Mouse (Mus musculus): ENCODE results near the gene Tent5b. TPM values are rescaled to one million over a fixed set of nuclear protein-coding genes. Genes with fewer than 3 reads are reported as not detected.
"Not testable (repeated sequence)": the region's sequence is repeated elsewhere in the genome, so short reads cannot be mapped to it uniquely, and the experiment has no call there.

Tent5b gene
- polyA plus RNA-seq, 1 experiment from 2014 or later: not detected

DNA sequence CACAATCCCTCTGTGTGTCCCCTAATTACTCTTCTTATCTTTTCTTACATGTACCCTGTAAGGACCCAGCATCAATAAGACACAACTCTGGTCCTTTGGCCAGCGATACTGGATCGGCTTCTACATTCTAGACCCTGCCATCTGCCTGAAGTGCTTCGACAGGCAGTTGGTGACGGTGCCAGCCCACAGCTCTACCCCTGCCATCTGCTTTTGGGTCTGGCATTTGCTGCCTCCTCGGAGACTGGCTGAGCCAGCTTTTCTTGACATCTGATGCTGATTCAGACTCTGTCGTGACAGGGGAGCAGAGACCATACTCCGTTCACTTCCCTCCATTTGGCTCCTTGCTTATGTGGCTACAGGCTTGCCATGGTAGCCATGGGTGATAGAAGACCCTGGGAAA, 29.1 kb downstream of the Tent5b start:
- Histone ChIP-seq H3K36me3 (no peaks in the 10 kb centered on the region), H3K4me2 (no peak overlapping the region), H3K4me1 (0 out of 2 replicates have a peak, but pooled peaks cover 2% of the 10 kb centered on the region), H3K27ac (no peak overlapping the region), H3K9me3 (replicated peaks) (no peaks in the 10 kb centered on the region), H3K27me3 (replicated peaks) (peaks cover 76% of the 10 kb centered on the region), H3K4me3 (no peak overlapping the region), H3K9ac (no peak overlapping the region)
- ATAC-seq: no peak
- WGBS (ENCODE audit: insufficient replicate concordance): 77% methylated on average over 7 of the region's 7 CpGs

DNA sequence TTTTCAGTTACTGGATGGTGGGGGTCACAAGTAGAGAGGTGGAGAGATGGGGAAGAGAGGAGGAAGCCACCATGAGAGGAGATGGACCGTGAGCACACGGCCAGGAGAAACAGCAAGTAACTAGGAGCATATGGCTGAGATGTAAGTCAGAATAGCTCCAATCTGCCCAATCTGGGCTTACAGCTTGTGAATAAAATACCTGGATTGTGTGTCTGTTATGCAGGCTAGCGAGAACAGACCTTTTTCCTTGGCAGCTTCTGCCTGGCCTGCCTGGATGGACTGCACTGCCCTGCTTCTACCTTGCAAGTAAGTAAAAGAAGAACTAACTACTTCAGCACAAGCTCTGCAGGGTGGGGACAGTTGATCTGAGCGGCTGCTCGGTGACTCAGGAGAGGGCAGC, 31.1 kb downstream of the Tent5b start:
- Histone ChIP-seq H3K27me3 (replicated peaks) (peaks cover 63% of the 10 kb centered on the region), H3K27ac (no peak overlapping the region), H3K4me3 (no peak overlapping the region), H3K36me3 (no peaks in the 10 kb centered on the region), H3K4me1 (0 out of 2 replicates have a peak, but pooled peaks cover 2% of the 10 kb centered on the region), H3K4me2 (no peak overlapping the region), H3K9me3 (replicated peaks) (no peaks in the 10 kb centered on the region), H3K9ac (no peak overlapping the region)
- ATAC-seq: no peak
- 53% methylated on average over 5 of the region's 5 CpGs for WGBS (ENCODE audit: insufficient replicate concordance)

DNA sequence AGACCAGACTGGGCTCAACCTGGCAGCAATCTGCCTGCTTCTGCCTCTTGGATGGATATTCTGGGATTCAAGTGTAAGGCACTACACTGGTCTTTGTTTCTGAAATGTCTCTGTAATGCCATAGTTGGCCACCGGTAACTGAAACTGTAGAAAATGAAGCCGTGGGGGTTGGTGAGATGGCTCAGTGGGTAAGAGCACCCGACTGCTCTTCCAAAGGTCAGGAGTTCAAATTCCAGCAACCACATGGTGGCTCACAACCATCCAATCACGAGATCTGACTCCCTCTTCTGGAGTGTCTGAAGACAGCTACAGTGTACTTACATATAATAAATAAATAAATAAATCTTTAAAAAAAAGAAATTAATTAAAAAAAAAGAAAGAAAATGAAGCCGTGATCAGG, 32.6 kb downstream of the Tent5b start:
- 55% methylated on average over 5 of the region's 5 CpGs for WGBS (ENCODE audit: insufficient replicate concordance)
- not testable (repeated sequence) for ATAC-seq

DNA sequence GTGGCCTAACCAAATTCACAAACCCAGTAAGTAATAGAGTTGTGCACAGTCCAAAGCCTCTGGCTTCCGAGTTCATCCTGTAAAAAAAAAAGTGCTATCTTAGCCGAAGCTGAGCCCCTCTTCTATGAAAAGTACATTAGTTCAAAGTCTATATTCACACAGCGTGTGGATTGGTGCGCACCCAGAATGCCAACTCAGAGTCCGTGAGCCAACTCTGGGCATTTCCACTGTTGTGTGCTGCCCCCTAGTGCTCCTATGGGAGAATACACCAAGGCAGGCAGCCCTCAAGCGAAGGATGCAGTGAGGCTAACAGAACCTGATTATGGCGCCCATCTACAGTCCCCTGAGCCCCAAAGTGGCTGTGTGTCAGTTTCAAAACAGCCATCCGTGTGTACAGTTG, 33.0 kb downstream of the Tent5b start:
- 7% methylated on average over 8 of the region's 8 CpGs for WGBS (ENCODE audit: insufficient replicate concordance)
- H3K27ac ChIP-seq: no peak overlapping the region

More for the DNA sequence above, 32.6 kb downstream of the Tent5b start:
- not testable (repeated sequence) for H3K9me3 ChIP-seq (replicated peaks); H3K4me2 ChIP-seq; H3K4me1 ChIP-seq; H3K9ac ChIP-seq; H3K36me3 ChIP-seq; H3K27ac ChIP-seq; H3K4me3 ChIP-seq
- H3K27me3 ChIP-seq (replicated peaks): peaks cover 62% of the 10 kb centered on the region

DNA sequence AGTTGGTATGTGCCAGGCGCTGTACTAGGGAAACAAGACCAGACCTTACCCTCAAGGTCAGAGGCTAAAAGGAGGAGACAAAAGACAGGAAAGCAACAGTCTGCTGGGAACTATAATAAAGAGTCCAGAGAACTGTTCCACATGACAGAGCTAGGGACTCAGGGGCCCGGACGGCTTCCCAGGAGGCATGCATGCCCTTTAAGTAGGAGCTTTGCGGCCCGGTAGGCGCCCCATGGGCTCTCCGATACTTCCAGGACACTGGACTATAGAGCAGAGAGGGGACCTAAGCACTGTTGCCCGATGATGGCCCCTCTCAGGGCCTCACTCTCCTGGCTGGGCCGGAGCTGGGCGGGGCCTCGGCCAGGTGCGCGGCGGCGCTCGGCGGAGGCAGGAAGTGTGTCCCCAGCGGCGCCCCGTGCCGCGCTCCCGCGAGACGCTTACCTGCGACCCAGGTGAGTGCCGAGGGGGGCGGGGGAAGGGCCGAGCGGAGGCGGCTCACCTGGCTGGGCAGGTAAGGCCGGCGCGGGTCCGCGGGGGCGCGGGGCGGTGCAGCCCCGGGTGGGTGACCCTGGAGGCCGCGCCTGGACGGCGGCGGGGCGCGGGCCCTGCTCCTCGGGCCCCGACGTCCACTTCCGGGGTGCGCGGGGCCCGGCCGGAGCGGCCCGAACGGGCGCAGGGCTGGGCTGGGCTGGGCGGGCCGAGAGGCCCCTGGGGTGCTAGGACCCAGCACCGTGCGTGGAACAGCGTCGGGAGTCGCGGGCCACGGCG, 38.9 kb downstream of the Tent5b start, which contains the start of gene Kdf1:
Gene Kdf1 (plus strand): TSS at position 363 of the 768 bp plus-strand sequence.
- Histone ChIP-seq H3K4me1 (peaks cover 9% of the 10 kb centered on the region; the same call in 1 of the 2 replicates), H3K9me3 (replicated peaks) (no peaks in the 10 kb centered on the region), H3K36me3 (no peaks in the 10 kb centered on the region), H3K27me3 (replicated peaks) (peaks cover 73% of the 10 kb centered on the region), H3K4me2 (peak within 1 kb of the TSS; percentile 63), H3K9ac (no peak within 1 kb of the TSS), H3K4me3 (peak within 1 kb of the TSS; percentile 49), H3K27ac (no peak within 1 kb of the TSS)
- no peak for ATAC-seq
- 6% methylated on average over 54 of the region's 69 CpGs for WGBS (ENCODE audit: insufficient replicate concordance)

More for the DNA sequence above, 33.0 kb downstream of the Tent5b start:
- H3K4me2 ChIP-seq: no peak overlapping the region
- H3K4me1 ChIP-seq: no peaks in the 10 kb centered on the region
- peaks cover 62% of the 10 kb centered on the region for H3K27me3 ChIP-seq (replicated peaks)
- no peaks in the 10 kb centered on the region for H3K9me3 ChIP-seq (replicated peaks)
- H3K9ac ChIP-seq: no peak overlapping the region
- H3K36me3 ChIP-seq: no peaks in the 10 kb centered on the region
- no peak overlapping the region for H3K4me3 ChIP-seq
- ATAC-seq: peak; percentile 49; the same call in 1 of the 2 replicates

DNA sequence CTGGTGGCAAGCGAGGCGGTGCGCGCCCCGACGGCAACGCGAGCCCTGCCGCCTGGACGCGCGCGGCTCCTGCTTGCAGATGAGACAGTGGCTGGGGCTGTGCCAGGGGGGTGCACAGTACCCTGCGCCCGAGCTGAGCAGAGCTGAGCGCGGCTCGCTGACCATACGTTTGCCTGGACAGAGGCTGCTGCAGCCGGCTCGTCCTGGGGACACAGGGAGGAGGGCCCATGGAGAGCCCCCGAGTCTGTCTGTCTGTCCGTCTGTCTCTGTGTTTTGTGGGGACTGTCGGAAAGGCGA, 39.4 kb downstream of the Tent5b start:
- Histone ChIP-seq H3K4me2 (peak overlapping the region; percentile 63), H3K9ac (no peak overlapping the region), H3K4me3 (peak overlapping the region; percentile 49), H3K36me3 (no peaks in the 10 kb centered on the region), H3K9me3 (replicated peaks) (no peaks in the 10 kb centered on the region), H3K4me1 (peaks cover 9% of the 10 kb centered on the region; the same call in 1 of the 2 replicates), H3K27ac (no peak overlapping the region), H3K27me3 (replicated peaks) (peaks cover 73% of the 10 kb centered on the region)
- 13% methylated on average over 24 of the region's 25 CpGs for WGBS (ENCODE audit: insufficient replicate concordance)
- ATAC-seq: no peak

DNA sequence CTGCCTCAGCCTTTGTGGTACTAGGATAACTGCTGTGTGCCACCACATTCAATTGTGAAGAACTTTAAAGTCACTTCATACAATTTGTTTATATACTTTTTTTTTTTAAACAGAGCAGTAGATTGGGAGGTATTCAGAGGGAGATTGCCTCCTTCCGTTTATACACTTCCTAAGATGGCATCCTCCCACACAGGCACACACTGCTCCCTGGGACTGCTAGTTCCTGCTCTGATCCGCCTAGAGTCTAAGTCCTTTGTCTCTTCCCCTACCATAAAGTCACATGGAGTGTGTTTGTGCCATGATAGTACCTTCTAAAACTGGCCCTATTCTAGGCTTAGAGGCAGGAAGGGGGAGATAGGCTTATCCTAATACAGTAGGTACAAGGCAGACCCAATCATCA, 41.6 kb downstream of the Tent5b start:
- WGBS (ENCODE audit: insufficient replicate concordance): 40% methylated on average over 2 of the region's 2 CpGs

DNA sequence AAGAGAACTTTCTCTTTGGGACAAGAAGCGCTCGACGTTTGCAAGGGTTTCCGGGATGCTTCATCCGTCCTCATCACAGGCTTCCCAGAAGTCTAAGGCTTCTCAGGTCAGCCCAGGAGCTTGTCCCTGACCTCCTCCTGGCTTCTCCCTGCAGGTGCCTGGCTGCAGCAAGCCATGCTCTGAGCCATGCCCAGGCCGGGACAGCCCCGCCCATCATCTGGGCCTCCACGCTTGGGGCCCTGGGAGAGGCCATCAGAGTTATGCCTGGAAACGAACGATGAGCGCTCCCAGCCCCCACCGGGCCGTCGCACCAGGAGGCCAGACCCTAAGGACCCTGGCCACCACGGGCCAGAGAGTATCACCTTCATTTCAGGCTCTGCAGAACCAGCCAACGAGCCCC, 47.9 kb downstream of the Tent5b start:
- 66% methylated on average over 16 of the region's 16 CpGs for WGBS (ENCODE audit: insufficient replicate concordance)
- Histone ChIP-seq H3K9me3 (replicated peaks) (no peaks in the 10 kb centered on the region), H3K36me3 (peaks cover 47% of the 10 kb centered on the region), H3K27me3 (replicated peaks) (peaks cover 3% of the 10 kb centered on the region; the same call in 1 of the 2 replicates), H3K27ac (no peak overlapping the region), H3K9ac (no peak overlapping the region), H3K4me1 (peaks cover 5% of the 10 kb centered on the region; the same call in 1 of the 2 replicates), H3K4me3 (no peak overlapping the region), H3K4me2 (no peak overlapping the region)
- ATAC-seq: no peak

More for the DNA sequence above, 41.6 kb downstream of the Tent5b start:
- ATAC-seq: no peak
- H3K27me3 ChIP-seq (replicated peaks): peaks cover 63% of the 10 kb centered on the region
- no peak overlapping the region for H3K4me3 ChIP-seq
- H3K9me3 ChIP-seq (replicated peaks): no peaks in the 10 kb centered on the region
- no peak overlapping the region for H3K9ac ChIP-seq
- no peak overlapping the region for H3K27ac ChIP-seq
- peaks cover 9% of the 10 kb centered on the region; the same call in 1 of the 2 replicates for H3K4me1 ChIP-seq
- H3K36me3 ChIP-seq: no peaks in the 10 kb centered on the region
- H3K4me2 ChIP-seq: no peak overlapping the region

DNA sequence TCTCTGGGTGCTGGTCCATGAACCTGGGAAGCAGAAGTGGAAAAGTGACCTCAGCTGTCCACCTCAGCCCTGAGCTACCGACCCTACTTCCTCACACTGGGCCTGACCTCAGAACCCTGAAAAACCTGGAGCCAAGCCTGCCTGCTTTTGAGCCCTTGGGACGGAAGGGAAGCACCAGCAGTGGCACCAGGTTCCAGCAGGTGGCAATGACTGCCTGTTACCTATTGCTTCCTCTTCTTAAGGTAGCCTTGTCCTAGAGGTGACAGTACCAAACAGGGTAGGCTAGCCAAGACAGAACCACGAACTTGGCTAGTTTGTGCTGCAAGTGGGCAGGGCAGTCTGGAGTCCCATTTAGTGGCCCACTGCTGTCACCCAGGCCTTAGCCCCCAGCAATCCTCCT, 52.8 kb downstream of the Tent5b start:
- Histone ChIP-seq H3K4me1 (peaks cover 7% of the 10 kb centered on the region; the same call in 1 of the 2 replicates), H3K4me3 (no peak overlapping the region), H3K27ac (no peak overlapping the region), H3K9ac (no peak overlapping the region), H3K4me2 (no peak overlapping the region), H3K36me3 (peaks cover 96% of the 10 kb centered on the region), H3K27me3 (replicated peaks) (no peaks in the 10 kb centered on the region), H3K9me3 (replicated peaks) (no peaks in the 10 kb centered on the region)
- ATAC-seq: no peak
- WGBS (ENCODE audit: insufficient replicate concordance): 74% methylated on average over 3 of the region's 3 CpGs

DNA sequence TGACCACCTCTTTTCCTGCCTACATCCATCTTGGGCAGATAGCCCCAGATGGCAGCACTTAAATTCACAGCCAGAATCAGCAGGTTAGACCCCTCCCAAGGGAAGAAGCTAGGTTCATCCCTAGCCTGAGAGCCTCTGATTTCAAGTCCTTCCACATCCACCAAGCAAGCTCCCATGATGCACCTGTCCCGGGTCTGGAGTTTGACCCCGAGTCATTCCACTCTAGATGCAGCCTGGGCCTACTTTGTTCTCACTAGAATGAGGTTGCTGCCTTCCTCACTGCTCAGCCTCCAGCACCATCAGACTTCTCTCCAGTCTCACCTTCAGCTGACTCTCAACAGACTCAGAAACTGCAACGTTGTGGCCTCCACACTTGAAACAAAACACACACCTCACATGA, 56.1 kb downstream of the Tent5b start:
- no peaks in the 10 kb centered on the region for H3K27me3 ChIP-seq (replicated peaks)
- 66% methylated on average over 3 of the region's 3 CpGs for WGBS (ENCODE audit: insufficient replicate concordance)
- no peak overlapping the region for H3K27ac ChIP-seq
- no peak overlapping the region for H3K4me3 ChIP-seq
- peaks cover 3% of the 10 kb centered on the region; the same call in 1 of the 2 replicates for H3K4me1 ChIP-seq
- peaks cover 99% of the 10 kb centered on the region for H3K36me3 ChIP-seq
- H3K4me2 ChIP-seq: no peak overlapping the region
- no peak for ATAC-seq
- H3K9me3 ChIP-seq (replicated peaks): no peaks in the 10 kb centered on the region
- H3K9ac ChIP-seq: no peak overlapping the region

DNA sequence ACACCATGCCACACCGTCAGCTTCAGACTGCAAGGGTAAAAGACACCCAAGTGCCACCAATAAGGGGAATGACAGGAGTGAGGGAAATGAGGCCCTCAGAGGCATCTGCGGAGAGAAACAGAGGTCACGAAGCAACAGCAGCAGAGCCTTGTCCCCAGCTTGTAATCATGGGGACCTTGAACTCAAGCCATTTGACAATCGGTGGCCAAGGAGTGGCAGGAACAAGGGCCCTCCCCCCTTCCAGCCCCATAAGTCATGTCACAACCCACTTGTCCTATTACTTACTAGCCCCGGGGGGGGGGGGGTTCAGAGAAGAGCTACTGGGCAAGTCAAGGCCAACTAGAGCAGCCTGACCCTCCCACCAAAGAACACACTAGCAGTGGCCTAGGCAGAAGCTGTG, 56.7 kb downstream of the Tent5b start:
- Histone ChIP-seq H3K27ac (no peak overlapping the region), H3K4me3 (no peak overlapping the region), H3K4me1 (peaks cover 3% of the 10 kb centered on the region; the same call in 1 of the 2 replicates), H3K9ac (no peak overlapping the region), H3K4me2 (no peak overlapping the region), H3K27me3 (replicated peaks) (no peaks in the 10 kb centered on the region), H3K9me3 (replicated peaks) (no peaks in the 10 kb centered on the region), H3K36me3 (peaks cover 99% of the 10 kb centered on the region)
- no peak for ATAC-seq
- 81% methylated on average over 5 of the region's 5 CpGs for WGBS (ENCODE audit: insufficient replicate concordance)

All from liver, embryonic 12.5 days (tissue).